Comparison of ENCODE assay signal across 21 mouse cellular contexts in the genomic region with DNA sequence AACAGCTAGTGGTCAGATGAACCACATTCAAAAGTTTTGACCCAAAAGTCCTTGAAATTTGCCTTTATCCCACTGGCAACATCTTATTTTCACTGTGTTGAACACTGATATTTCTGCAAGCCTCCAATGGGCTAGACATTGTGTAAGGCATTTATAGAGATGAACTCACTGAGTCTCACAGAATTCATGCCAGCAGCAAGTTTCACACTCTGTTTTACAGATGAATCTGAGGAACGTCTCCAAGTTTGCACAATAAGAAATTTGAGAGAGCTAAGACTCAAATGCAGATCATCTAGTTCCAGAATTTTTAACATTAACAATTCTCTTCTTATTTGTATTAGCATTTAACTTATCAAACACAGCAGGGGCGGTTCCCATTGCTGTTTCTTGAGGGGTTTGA.
"Had no signal": no experiment of that assay in that cellular context is flagged by ENCODE, and none has a peak within 500 bp of the region (broad histone marks: within the 10 kb centered on the region; RNA-seq: fewer than 3 reads in every experiment).

No protein-coding gene starts in this region.

- ATAC-seq: hindbrain, embryonic 16.5 days; hindbrain, postnatal 0 days; inflammation-experienced regulatory T-cells, adult 6 months; intestine, embryonic 15.5 days; intestine, embryonic 16.5 days; intestine, postnatal 0 days had no signal

- DNase-seq: heart, postnatal 10 days; heart, postnatal 14 days; heart, postnatal 36 days; heart, postnatal 4 days; kidney, adult 11 months; kidney, adult 18-20 months; kidney, adult 2 months; kidney, adult 8-10 months; kidney, adult 9 months; kidney, postnatal 10 days; kidney, postnatal 14 days; kidney, postnatal 25 days; kidney, postnatal 36 days; layer of hippocampus, adult 9-11 months; layer of hippocampus, postnatal 36 days had no signal
